Mouse (Mus musculus) layer of hippocampus, adult 18-20 months (tissue): ENCODE results near the gene Olfr533. TPM values are rescaled to one million over a fixed set of nuclear protein-coding genes. Genes with fewer than 3 reads are reported as not detected.
"Not testable (repeated sequence)": the region's sequence is repeated elsewhere in the genome, so short reads cannot be mapped to it uniquely, and the experiment has no call there.

Experiments
- DNase-seq, 2 experiments: peaks; one replicate each; pipeline ENCODE4 v3.0.0; 2022; ENCODE audit warnings: low spot score in 2 of 2
- long read RNA-seq: library from polyadenylated mRNA; stranded (forward); transcript quantifications from one replicate; pipeline ENCODE4 v2.0.0, GENCODE M21; 2021
- total RNA-seq, 2 experiments: library from RNA; stranded (reverse); gene quantifications; 2 replicates each; pipeline ENCODE4 v1.2.3; 2021

Gene Olfr533
- total RNA-seq: not detected
- long read RNA-seq: 0 reads

DNA sequence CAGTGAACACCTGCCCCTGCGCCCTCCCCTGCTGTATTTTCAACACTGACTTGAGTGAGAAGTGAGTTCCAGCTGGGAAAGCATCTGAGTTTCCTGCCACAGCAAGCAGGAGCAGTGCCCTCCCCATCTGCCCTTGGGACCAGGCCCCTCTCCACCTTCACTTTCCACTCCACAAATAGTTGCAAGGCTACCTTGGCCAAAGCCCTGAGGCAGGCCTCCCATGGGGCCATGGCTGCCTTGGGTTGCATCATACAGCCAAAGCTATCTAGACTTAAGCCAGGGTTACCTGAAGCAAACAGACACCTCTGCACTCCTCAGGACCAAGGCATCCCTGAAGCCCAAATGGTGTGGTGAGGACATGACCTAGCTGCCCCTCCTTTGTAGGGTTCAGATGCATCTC, at the start of gene Olfr533:
TSS of gene Olfr533 (plus strand) at position 301 of the 400 bp plus-strand sequence.
- not testable (repeated sequence) for DNase-seq

DNA sequence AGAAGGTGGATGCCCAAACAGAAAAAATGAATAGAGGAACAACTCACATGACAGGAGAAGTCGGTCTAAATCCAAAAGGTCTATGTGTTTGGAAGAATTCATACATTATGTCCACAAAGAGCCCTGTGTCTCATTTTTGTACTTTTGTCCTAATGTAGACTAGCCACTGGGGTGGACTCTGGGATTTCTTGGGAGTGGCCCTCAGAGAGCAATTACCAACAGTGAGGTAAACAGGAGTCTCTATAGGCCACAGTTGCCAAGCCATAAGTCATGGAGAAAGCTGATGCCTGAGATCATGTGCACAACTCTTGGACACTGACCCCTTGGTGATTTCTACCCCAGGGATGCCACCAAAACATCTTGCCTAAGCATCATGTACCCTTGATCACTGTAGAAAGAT, 41.6 kb upstream of the Olfr533 start, which contains the start of gene Olfr532:
TSS of gene Olfr532 (minus strand) at position 101 of the 400 bp plus-strand sequence.
- DNase-seq: no peak

DNA sequence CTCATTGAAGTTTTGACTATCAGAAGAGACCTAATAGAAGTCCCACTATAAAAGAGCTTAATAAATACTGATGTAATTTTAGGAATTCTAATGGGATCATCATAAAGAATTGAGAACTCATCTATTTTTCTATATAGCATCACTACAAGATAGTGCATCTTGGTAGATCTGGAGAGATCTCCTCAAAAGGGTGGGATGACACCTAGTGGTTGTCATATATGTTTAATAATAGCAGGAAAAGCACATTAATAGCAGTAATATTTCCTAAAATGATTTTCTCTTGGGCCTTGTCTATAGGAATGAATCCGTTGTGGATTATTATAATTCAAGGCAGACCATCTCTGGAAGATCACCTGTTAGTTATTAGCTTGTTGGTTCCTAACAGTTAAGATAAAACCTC, 20.0 kb upstream of the Olfr533 start:
- no peak for DNase-seq

DNA sequence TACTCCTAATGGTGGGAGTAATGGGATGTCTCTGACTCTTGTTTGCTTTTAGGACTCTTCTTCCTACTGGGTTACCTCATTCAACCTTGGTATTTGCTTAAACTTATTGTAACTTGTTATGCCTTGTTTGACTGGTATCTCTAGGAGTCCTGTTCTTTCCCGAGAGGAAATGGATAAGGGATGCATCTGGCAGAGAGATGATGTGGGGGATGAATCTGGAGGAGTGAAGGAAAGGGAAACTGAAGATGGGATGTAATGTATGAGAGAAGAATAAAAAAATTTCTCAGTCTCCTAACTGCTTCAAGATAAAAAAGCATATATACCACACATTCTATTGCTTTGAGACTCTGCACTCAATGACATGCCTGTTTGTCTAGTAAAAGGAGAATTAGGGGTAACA, 14.7 kb downstream of the Olfr533 start:
- no peak for DNase-seq

DNA sequence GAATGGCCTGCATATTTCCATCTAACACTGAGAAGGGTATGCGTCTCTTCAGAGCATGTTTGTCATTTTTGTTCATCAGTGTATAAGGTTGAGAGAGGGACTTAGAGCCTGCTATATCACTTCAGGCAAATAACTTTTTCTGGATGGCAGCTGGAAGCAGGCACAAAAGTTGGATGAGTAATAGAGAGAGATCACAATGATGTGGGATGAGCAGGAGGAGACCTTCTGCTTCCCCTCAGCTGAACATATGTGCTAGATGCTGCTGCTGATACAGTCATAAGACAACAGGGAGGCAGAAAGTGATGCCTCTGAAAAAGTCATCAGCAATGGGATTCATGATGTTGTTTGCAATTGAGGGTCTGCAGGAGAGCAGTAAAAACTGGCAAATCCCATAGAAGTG, 15.6 kb downstream of the Olfr533 start:
- peak; percentile 82 to 91 for DNase-seq

DNA sequence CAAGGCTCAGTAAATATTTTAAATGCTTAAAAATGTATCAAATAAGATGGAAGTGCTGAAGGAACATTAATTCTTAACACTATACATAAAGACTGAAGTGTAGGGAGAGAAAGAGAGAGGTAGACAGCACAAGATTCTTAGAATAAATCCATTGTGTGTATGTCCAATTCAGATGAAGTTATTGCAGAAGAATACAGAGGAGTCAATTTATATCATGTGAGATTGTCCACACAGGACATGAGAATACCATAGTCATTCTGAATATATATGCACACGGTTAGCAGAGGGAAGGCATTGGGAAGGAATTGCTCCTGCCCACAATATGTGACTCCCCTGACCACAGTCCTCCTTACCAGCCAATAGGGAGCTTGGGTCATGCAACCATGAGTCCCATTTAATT, 20.7 kb downstream of the Olfr533 start, which contains the start of gene Olfr535:
TSS of gene Olfr535 (plus strand) at position 301 of the 400 bp plus-strand sequence.
- DNase-seq: no peak

DNA sequence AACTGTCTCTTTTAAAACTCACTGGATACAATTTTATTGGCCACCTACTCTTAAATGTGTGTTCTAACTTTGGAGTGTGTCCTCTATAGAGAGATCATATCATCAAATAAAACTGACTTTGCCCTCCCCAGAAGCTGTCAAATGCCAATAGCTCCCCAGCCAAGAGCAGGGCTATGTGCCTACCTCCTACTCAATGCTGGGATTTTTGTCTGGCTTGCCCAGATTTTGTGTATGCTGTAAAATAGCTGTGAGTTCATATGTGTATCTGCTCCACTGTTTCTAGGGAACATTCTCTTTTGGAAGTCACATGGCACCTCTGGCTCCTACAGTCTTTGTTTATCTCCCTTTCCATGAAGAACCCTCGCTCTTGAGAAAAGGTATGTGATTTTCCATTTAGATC, 25.8 kb downstream of the Olfr533 start:
- DNase-seq: peak; percentile 8 to 43

DNA sequence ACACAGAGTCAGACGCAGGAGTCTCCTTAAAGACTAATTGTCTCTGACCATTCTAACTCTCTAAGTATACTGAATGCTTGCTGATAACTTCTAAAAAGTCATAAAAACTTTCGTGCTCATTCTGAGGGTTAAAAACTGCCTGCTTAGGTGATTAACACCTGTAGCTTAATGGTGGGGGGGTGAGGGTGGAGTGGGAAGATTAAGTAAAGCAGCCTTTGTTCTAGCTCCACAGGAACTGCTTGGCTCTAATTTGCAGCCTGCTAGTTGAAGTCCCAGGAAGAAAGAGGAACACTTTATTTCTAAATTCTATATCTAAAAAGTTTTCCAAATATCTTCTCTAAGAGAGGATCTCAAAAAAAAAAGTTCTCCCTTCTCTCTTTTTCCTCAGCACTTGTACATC, 31.1 kb downstream of the Olfr533 start:
- no peak for DNase-seq

DNA sequence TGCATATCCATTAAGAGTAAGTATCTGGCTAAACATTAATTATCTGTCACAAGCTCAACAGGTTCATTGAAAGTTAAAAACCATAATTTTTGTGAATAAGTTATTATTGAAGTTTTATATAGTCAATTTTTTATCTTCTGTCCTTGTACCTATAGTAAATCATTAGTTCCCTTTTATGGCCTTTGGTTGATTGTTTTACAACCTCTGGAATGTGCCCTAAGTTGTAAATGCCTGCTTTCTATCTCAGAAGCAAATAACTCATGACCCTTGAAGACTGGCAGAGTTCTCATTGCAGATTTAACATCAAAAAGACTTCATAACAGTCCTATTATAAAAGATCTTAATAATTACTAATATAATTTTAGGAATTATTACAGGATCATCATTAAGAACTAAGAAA, 31.5 kb downstream of the Olfr533 start:
- DNase-seq: no peak

DNA sequence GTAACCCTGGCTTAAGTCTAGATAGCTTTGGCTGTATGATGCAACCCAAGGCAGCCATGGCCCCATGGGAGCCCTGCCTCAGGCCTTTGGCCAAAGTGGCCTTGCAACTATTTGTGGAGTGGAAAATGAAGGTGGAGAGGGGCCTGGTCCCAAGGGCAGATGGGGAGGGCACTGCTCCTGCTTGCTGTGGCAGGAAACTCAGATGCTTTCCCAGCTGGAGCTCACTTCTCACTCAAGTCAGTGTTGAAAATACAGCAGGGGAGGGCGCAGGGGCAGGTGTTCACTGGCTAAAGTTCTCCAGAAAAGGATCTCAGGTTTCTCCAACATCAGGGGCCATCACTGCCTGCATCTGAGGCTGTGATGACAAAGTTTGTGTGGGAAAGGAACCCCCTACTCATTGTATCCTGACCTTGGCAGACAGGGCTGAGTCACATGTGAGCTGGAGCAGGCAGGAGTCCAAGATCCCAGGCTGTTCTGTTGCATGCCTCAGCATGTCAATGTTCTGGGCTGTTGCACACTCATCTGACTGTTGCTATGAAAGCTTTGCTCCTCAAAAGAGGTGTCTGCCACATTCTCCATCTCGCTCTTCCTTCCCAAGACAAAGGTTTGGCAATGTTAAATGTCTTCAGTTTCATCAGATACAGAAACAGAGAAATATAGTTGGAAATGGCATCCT, 44.3 kb downstream of the Olfr533 start, which contains the start of gene Olfr536:
TSS of gene Olfr536 (minus strand) at position 51 of the 676 bp plus-strand sequence.
- peak; percentile 34 to 75 for DNase-seq

Other genes with a start within 250 kb of the Olfr533 start
- under 1 TPM; 0.57 to 0.76 TPM for gene Cd163l1, start 245.1 kb upstream of the Olfr533 start, total RNA-seq
- gene 5830411N06Rik, start 216.1 kb upstream of the Olfr533 start, total RNA-seq: under 1 TPM in 1 of 2 experiments, not detected in 1; 0.27 TPM
- gene Olfr525, start 142.5 kb upstream of the Olfr533 start, total RNA-seq: not detected
- gene Olfr527, start 129.4 kb upstream of the Olfr533 start, total RNA-seq: not detected
- gene Olfr60, start 101.7 kb upstream of the Olfr533 start, total RNA-seq: not detected
- not detected for gene Olfr530, start 87.0 kb upstream of the Olfr533 start, total RNA-seq
- not detected for gene Olfr531, start 60.5 kb upstream of the Olfr533 start, total RNA-seq
- gene Olfr532, start 41.7 kb upstream of the Olfr533 start, total RNA-seq: not detected
- under 1 TPM; 0.22 to 0.33 TPM for gene Olfr535, start 20.8 kb downstream of the Olfr533 start, total RNA-seq
- not detected for gene Olfr536, start 44.0 kb downstream of the Olfr533 start, total RNA-seq
- gene Olfr538, start 104.5 kb downstream of the Olfr533 start, total RNA-seq: under 1 TPM in 1 of 2 experiments, not detected in 1; 0.25 TPM
- under 1 TPM; 0.25 to 0.37 TPM for gene Olfr46, start 137.9 kb downstream of the Olfr533 start, total RNA-seq
- gene Olfr61, start 165.6 kb downstream of the Olfr533 start, total RNA-seq: not detected
- gene Olfr53, start 183.1 kb downstream of the Olfr533 start, total RNA-seq: under 1 TPM in 1 of 2 experiments, not detected in 1; 0.25 TPM
- under 1 TPM; 0.13 to 0.15 TPM for gene Olfr539, start 196.6 kb downstream of the Olfr533 start, total RNA-seq
- under 1 TPM in 1 of 2 experiments, not detected in 1; 0.10 TPM for gene Olfr45, start 218.6 kb downstream of the Olfr533 start, total RNA-seq
- not detected for gene Olfr541, start 233.9 kb downstream of the Olfr533 start, total RNA-seq